Mouse (Mus musculus) midbrain, embryonic 15.5 days (tissue): ENCODE results near the gene Spire2. TPM values are rescaled to one million over a fixed set of nuclear protein-coding genes. Genes with fewer than 3 reads are reported as not detected.
A peak's percentile ranks its signal among the peaks of the same experiment; 100 is the strongest.

Experiments used
- ATAC-seq: fragments of 200-750 bp; cut with Nextera tagmentation; replicated peaks from 2 replicates; pipeline ENCODE4 v1.8.0; 2017; ENCODE audit warnings: moderate TSS enrichment
- H3K27ac ChIP-seq: fragments of 300-500 bp; sonication (generic); 2 replicates; pipeline ENCODE4 v1.5.1; 2015; ENCODE audit warnings: mild to moderate bottlenecking, inconsistent platforms
- H3K27me3 ChIP-seq: fragments of 300-500 bp; sonication (generic); replicated peaks from 2 replicates; pipeline ENCODE4 v1.6.1; 2015; ENCODE audit warnings: inconsistent platforms
- H3K36me3 ChIP-seq: fragments of 300-500 bp; sonication (generic); replicated peaks from 2 replicates; pipeline ENCODE4 v1.6.1; 2015; ENCODE audit warnings: inconsistent platforms
- H3K4me1 ChIP-seq: fragments of 300-500 bp; sonication (generic); 2 replicates; pipeline ENCODE4 v1.6.1; 2015; ENCODE audit warnings: inconsistent platforms
- H3K4me2 ChIP-seq: fragments of 300-500 bp; sonication (generic); 2 replicates; pipeline ENCODE4 v1.6.1; 2015; ENCODE audit warnings: inconsistent platforms, mild to moderate bottlenecking, moderate library complexity
- H3K4me3 ChIP-seq: fragments of 300-500 bp; sonication (generic); 2 replicates; pipeline ENCODE4 v1.5.1; 2015; ENCODE audit warnings: mild to moderate bottlenecking, inconsistent platforms
- H3K9ac ChIP-seq: fragments of 300-500 bp; sonication (generic); 2 replicates; pipeline ENCODE4 v1.6.1; 2015; ENCODE audit warnings: mild to moderate bottlenecking, inconsistent platforms
- H3K9me3 ChIP-seq: fragments of 300-500 bp; sonication (generic); 2 replicates; pipeline ENCODE4 v1.6.1; 2016; ENCODE audit warnings: inconsistent platforms
- WGBS: fragments of 180-500 bp; shearing (Covaris S2); methylation state at CpG from one replicate; pipeline ENCODE4 v1.1.7; 2015; ENCODE audit warnings: mixed read lengths; 5-methylcytosine and 5-hydroxymethylcytosine counted together
- polyA plus RNA-seq: library from polyadenylated mRNA; unstranded; fragments of >200 nt; fragmentation: Nextera tagmentation; extraction: Ambion mirVana; gene quantifications from 2 replicates; pipeline ENCODE4 v1.2.1, GENCODE M21; 2015

The Spire2 gene
- polyA plus RNA-seq, 1 experiment from 2014 or later: 44.0 TPM

DNA sequence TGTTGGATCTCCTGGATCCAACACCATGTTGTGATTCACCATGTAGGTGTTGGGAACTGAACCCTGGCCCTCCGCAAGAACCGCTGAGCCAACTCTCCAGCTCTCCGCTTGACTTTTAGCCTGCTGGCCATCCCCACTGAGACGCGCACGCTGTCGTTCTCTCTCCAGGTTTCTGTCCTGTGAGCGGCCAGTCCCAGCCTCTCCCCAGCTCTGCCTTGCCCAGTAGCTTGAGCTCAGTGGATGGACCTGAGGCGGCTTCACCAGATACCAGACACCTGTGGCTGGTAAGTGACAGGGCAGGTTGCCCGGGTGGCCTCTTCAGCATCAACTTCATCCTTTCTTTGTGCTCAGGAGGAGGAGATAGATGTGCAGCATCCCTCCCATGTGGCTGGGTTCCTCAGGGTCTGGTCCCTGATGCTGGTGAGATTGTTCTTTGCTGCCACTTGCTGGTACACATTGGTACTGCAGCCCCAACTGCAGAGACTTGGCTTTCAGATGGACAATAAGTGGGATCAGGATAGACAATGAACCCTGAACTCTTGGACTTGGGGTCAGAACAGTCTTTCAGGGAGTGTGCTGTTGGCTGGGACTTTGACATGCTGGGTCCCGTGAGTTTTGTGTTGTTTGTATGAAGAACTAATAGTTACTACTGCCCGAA lies 28.7 kb downstream of the Spire2 start:
- Histone ChIP-seq H3K27ac (peak overlapping the region; percentile 62), H3K4me3 (no peak overlapping the region), H3K36me3 (peaks cover 45% of the 10 kb centered on the region), H3K9me3 (no peaks in the 10 kb centered on the region), H3K4me2 (no peak overlapping the region), H3K4me1 (0 out of 2 replicates have a peak, but pooled peaks cover 3% of the 10 kb centered on the region), H3K27me3 (no peaks in the 10 kb centered on the region), H3K9ac (no peak overlapping the region)
- peak; percentile 67; the same call in 1 of the 2 replicates for ATAC-seq
- 47% methylated on average over 12 of the region's 12 CpGs for WGBS

DNA sequence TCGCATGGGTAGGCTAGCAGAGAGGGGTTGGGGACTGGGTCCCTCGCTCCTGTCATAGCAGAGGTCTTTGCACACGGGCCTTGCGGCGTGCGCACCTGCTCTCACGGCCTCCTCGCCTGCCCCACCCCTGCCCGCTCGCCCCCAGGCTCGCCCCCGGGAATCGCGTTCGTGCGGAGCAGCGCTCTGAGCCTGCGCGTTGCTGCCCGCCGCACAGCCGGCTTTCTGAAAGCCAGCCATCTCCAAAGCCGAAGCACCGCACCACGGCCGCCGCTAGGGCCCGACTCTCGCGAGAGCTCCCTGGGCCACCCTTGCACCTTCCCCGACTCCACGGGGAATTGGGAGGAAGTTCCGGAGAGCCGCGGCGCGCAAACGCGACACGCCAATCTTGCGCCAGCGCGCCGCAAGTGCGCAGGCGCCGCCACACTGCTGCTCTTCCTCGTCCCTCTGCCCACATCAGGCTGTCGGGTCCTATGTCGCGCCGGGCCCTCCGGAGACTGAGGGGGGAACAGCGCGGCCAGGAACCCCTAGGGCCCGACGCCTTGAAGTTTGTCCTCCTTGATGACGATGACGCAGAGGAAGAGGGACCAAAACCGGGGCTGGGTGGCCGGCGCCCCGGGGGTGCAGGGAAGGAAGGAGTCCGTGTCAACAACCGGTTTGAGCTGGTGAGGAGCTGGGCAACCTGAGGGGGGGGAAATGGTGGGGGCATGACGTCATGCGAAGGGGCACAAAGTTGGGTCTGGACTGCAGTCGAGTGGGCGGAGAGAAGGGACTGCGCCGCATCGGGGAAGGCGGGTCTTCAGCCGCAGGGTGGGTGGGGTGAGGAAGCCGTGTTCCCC lies 41.1 kb downstream of the Spire2 start, which contains the start of gene Tcf25:
Gene Tcf25, plus strand, starts transcription at position 351 of the 836 bp plus-strand sequence.
- Histone ChIP-seq H3K27me3 (no peaks in the 10 kb centered on the region), H3K4me2 (peak within 1 kb of the TSS; percentile 76), H3K27ac (peak within 1 kb of the TSS; percentile 94), H3K36me3 (peaks cover 13% of the 10 kb centered on the region; the same call in 1 of the 2 replicates), H3K4me3 (peak within 1 kb of the TSS; percentile 73), H3K4me1 (peaks cover 32% of the 10 kb centered on the region), H3K9ac (peak within 1 kb of the TSS; percentile 66), H3K9me3 (no peaks in the 10 kb centered on the region)
- WGBS: 1% methylated on average over 75 of the region's 75 CpGs
- ATAC-seq: peak; percentile 96

DNA sequence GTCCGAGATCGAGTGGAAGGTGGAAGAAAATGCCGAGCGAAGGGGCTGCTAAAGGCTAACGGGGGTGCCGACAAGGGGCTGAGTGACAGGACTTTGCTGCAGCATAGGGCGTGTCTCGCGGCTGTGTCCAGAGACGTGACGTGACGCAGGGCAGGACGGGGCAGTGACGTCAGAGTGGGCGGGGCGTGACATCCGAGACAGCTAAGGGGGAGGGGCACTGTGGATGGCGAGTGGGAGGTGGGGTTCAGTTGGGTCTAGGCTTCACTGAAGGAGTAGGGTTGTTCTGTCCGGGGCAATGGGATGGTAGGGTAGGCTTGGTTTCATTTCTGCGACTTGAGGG lies 41.7 kb downstream of the Spire2 start:
- Histone ChIP-seq H3K9ac (peak overlapping the region; percentile 66), H3K9me3 (no peaks in the 10 kb centered on the region), H3K27me3 (no peaks in the 10 kb centered on the region), H3K4me2 (peak overlapping the region; percentile 76), H3K27ac (peak overlapping the region; percentile 94), H3K4me3 (peak overlapping the region; percentile 73), H3K4me1 (peaks cover 32% of the 10 kb centered on the region), H3K36me3 (peaks cover 7% of the 10 kb centered on the region; the same call in 1 of the 2 replicates)
- ATAC-seq: peak; percentile 78
- WGBS: under 1% methylated on average over 20 of the region's 20 CpGs

DNA sequence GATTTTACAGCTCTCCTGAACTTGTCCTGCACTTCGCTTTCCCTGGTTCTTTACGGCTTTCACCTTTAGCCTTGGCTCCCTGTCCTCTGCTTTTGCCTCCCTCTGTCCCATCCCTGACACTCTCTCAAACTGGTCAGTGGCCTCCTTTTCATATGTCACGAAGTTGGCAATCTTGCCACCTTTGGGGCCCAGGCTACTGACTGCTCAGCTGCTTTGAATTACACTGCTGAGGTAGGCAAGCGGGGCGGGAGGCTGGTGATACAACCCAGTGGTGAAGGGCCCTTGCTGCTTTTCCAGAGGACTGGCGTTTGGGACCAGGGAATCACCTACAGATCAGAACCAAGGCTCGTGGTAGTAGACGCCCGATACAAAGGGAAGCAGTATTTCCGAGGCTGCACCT lies 43.2 kb downstream of the Spire2 start:
- ATAC-seq: no peak
- peaks cover 4% of the 10 kb centered on the region for H3K36me3 ChIP-seq
- H3K4me2 ChIP-seq: no peak overlapping the region
- H3K27ac ChIP-seq: 0 out of 2 replicates have a peak overlapping the region, but pooled peaks have one; percentile 18
- H3K4me1 ChIP-seq: peaks cover 32% of the 10 kb centered on the region
- H3K9ac ChIP-seq: no peak overlapping the region
- no peaks in the 10 kb centered on the region for H3K9me3 ChIP-seq
- H3K4me3 ChIP-seq: no peak overlapping the region
- no peaks in the 10 kb centered on the region for H3K27me3 ChIP-seq
- WGBS: 78% methylated on average over 10 of the region's 10 CpGs

DNA sequence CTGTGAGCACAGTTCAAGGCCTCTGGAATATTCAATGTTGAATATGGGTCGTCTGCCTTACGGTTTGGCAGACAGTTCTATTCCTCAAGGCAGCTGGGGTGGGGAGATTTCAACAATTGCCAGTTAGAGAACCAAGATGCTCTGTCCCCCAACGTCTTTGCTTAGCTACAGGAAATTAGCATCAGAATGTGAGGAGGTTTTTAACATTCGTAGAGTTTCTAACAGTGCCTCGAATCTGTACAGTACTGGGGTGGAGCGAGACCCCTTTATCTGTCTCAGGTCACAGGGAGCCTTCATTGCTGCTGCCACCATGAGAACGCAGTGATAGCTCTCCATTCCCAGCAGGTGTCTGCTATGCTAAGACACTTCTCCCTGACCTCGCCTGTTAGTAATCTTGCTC lies 43.6 kb downstream of the Spire2 start:
- H3K4me2 ChIP-seq: no peak overlapping the region
- ATAC-seq: no peak
- H3K27ac ChIP-seq: no peak overlapping the region
- 52% methylated on average over 8 of the region's 8 CpGs for WGBS
- no peaks in the 10 kb centered on the region for H3K9me3 ChIP-seq
- H3K4me3 ChIP-seq: no peak overlapping the region
- peaks cover 32% of the 10 kb centered on the region for H3K4me1 ChIP-seq
- H3K36me3 ChIP-seq: peaks cover 4% of the 10 kb centered on the region
- no peaks in the 10 kb centered on the region for H3K27me3 ChIP-seq
- no peak overlapping the region for H3K9ac ChIP-seq

DNA sequence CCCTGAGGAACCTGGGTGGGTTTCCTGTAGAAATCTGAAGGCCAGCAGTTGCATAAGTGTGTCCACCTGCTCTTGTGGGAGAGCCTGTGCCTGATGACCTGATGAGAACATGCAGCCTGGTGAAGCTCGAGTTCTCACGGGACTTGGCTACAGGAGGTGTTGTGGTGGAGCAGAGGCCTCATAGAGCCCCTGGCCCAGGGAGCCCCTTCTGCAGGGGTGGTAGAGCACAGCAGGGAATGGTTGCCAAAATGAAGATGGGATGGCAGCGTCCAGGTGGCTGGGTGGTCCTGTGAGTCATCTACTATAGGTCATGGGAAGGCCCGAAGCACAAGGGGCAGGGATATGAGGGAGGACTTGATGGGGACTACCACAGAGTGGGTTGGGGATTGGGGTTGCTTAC lies 49.2 kb downstream of the Spire2 start:
- H3K27ac ChIP-seq: no peak overlapping the region
- no peaks in the 10 kb centered on the region for H3K27me3 ChIP-seq
- no peak overlapping the region for H3K9ac ChIP-seq
- no peak overlapping the region for H3K4me3 ChIP-seq
- no peak for ATAC-seq
- 100% methylated on average over 4 of the region's 4 CpGs for WGBS
- H3K4me1 ChIP-seq: peaks cover under 1% of the 10 kb centered on the region; the same call in 1 of the 2 replicates
- no peak overlapping the region for H3K4me2 ChIP-seq
- peaks cover 37% of the 10 kb centered on the region for H3K36me3 ChIP-seq
- no peaks in the 10 kb centered on the region for H3K9me3 ChIP-seq

DNA sequence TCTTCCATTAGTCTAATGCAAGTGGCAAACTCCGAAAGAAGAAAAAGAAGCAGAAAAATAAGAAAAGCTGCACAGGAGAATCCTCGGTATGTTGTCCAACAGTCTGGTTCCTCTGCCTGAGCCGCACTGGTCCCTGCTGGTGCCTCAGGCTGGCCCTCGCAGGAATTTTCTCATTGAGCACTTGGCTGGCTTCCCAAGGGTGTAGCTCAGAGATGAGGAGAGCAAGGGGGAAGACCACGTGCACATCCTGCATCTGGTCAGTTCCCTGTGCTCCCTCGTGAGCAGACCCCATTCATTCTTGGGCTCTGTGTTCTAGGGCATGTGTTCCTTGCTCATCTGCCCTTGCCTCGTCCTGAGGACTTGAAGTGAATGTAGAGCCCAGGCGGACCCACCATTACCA lies 50.0 kb downstream of the Spire2 start:
- 91% methylated on average over 8 of the region's 8 CpGs for WGBS
- H3K9ac ChIP-seq: no peak overlapping the region
- H3K4me2 ChIP-seq: no peak overlapping the region
- H3K27ac ChIP-seq: no peak overlapping the region
- no peaks in the 10 kb centered on the region for H3K9me3 ChIP-seq
- no peak overlapping the region for H3K4me3 ChIP-seq
- no peaks in the 10 kb centered on the region for H3K4me1 ChIP-seq
- peaks cover 37% of the 10 kb centered on the region for H3K36me3 ChIP-seq
- no peaks in the 10 kb centered on the region for H3K27me3 ChIP-seq
- no peak for ATAC-seq

DNA sequence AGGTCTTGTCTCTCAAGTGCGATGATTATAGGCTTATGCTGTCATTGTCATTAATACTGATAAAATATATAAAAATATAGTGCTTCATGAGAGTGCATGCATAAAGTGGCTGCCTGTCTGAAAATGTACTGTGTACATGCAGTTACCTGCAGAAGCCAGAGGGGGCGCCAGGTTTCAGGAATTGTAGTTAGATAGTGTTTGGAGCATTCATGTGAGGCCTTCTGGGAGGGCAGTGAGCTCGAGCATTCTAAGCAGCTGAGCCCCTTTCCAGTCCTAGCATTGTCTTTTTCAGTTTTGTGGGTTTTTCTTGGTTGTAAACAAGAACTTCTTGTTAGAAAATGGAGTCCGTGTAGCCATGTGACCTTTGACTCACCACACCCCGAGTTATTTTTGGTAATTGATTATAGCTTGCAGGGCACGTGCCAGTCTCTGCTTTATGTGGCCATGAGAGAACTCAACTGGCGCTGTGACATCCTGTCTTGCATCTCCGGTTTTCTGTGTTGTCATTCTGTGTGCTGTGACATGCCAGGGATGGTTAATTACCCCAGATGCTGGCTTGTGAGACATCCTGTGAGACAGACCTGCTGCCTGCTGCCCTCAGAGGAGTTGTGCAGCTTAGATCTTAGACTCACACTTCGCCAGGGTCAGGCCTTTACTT lies 52.5 kb downstream of the Spire2 start:
- 69% methylated on average over 9 of the region's 9 CpGs for WGBS
- Histone ChIP-seq H3K36me3 (peaks cover 51% of the 10 kb centered on the region), H3K4me2 (no peak overlapping the region)

DNA sequence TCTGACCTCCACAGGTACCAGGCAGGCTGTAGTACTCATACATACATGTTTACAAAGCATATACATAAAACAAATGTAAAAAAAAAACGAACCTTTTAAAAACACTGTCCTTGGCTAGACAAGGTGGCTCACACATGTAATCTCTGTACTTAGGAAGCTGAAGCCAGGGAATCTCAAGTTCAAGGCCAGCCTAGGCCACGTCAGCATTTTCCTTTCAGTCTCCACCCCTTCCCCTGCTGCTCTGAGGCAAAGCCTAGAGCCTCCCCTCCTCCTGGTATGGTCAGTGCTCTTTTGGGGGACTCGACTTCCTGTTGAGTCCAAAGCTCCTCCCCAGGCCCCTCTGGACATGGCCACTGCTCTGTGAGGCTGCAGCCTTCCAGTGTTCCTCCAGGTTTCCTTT lies 54.5 kb downstream of the Spire2 start:
- peaks cover 67% of the 10 kb centered on the region for H3K36me3 ChIP-seq
- H3K9me3 ChIP-seq: no peaks in the 10 kb centered on the region
- H3K27me3 ChIP-seq: no peaks in the 10 kb centered on the region
- no peaks in the 10 kb centered on the region for H3K4me1 ChIP-seq
- 74% methylated on average over 3 of the region's 3 CpGs for WGBS
- no peak overlapping the region for H3K4me3 ChIP-seq
- H3K4me2 ChIP-seq: no peak overlapping the region
- ATAC-seq: no peak
- no peak overlapping the region for H3K27ac ChIP-seq
- H3K9ac ChIP-seq: no peak overlapping the region

More for the DNA sequence above, 52.5 kb downstream of the Spire2 start:
- H3K9ac ChIP-seq: no peak overlapping the region
- no peak for ATAC-seq
- no peak overlapping the region for H3K27ac ChIP-seq
- no peak overlapping the region for H3K4me3 ChIP-seq
- no peaks in the 10 kb centered on the region for H3K9me3 ChIP-seq
- no peaks in the 10 kb centered on the region for H3K4me1 ChIP-seq
- H3K27me3 ChIP-seq: no peaks in the 10 kb centered on the region

DNA sequence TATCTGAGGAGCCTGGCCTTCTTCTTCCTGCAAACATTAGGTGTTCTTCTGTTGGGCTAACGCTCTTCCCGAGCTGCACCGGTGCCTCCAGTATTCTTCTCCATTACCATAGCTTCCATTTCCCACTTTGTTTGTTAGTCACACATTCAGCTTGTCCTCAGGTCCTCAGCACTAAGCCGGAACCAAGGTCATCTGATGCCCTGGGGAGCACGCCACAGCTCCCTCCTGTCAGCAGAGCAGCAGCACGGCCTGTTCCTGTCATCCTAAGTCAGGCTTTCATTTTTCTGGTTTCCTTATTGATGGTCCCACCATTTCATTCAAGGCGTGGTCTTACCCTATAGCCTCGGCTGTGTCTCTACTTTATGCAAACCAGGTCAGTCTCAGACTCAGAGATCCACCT lies 55.3 kb downstream of the Spire2 start:
- WGBS: 93% methylated on average over 8 of the region's 8 CpGs

DNA sequence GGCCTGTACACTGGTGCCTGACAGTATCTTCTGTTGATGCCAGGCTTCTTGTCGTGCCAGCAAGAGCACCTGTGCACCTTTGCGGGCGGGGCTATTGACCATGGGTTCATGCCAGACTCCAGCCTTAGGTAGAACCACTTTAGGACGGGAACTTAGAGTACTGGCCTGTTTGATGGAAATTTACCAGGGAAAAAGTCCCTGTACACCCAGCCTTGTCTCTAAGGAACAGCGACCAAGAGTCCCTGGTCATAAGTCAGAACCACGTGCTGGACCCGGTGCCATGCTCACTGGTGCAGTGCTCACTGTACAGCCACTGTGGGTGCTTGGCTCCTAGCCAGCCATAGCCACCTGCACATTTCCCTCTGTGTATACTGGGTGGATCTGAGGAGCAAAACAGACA lies 56.5 kb downstream of the Spire2 start:
- H3K4me3 ChIP-seq: no peak overlapping the region
- peaks cover 68% of the 10 kb centered on the region for H3K36me3 ChIP-seq
- no peak overlapping the region for H3K27ac ChIP-seq
- no peak for ATAC-seq
- 94% methylated on average over 7 of the region's 7 CpGs for WGBS
- no peak overlapping the region for H3K4me2 ChIP-seq
- no peak overlapping the region for H3K9ac ChIP-seq
- no peaks in the 10 kb centered on the region for H3K4me1 ChIP-seq
- H3K9me3 ChIP-seq: no peaks in the 10 kb centered on the region
- no peaks in the 10 kb centered on the region for H3K27me3 ChIP-seq

More for the DNA sequence above, 55.3 kb downstream of the Spire2 start:
- Histone ChIP-seq H3K4me2 (no peak overlapping the region), H3K27ac (no peak overlapping the region), H3K27me3 (no peaks in the 10 kb centered on the region), H3K36me3 (peaks cover 68% of the 10 kb centered on the region), H3K9ac (no peak overlapping the region), H3K9me3 (no peaks in the 10 kb centered on the region), H3K4me1 (no peaks in the 10 kb centered on the region), H3K4me3 (no peak overlapping the region)
- no peak for ATAC-seq

DNA sequence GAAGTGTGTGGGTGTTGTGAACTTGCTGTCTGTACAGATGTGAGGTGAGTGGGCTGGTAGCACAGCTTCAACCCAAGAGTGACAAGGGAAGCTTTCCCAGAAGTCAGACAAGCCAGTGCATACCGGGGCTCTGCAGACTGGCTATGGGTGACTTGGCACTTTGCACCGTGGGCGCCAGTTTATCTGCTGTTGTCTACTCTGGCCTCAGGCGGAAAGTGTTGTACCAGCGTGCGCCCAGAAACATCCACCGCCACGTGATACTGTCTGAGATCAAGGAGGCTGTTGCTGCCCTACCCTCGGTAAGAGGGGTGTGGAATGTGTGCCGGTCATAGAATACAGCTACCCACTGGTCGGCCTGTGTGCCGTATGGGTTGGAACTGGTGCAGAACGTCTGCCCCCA lies 65.8 kb downstream of the Spire2 start:
- peaks cover 87% of the 10 kb centered on the region for H3K36me3 ChIP-seq
- H3K9ac ChIP-seq: no peak overlapping the region
- 95% methylated on average over 13 of the region's 13 CpGs for WGBS
- H3K4me1 ChIP-seq: no peaks in the 10 kb centered on the region
- H3K27ac ChIP-seq: no peak overlapping the region
- no peaks in the 10 kb centered on the region for H3K9me3 ChIP-seq
- no peaks in the 10 kb centered on the region for H3K27me3 ChIP-seq
- no peak overlapping the region for H3K4me2 ChIP-seq
- ATAC-seq: no peak
- H3K4me3 ChIP-seq: no peak overlapping the region
